Mouse (Mus musculus) C2C12 (cell line): ENCODE data around the gene Pde6b.

ENCODE experiments used
- CTCF ChIP-seq: IDR thresholded peaks from one replicate; pipeline ENCODE4 v1.5.1; 2011; ENCODE audit not compliant: control insufficient read depth, insufficient read depth, insufficient read length
- MAX ChIP-seq: IDR thresholded peaks from one replicate; pipeline ENCODE4 v1.6.1; 2011; ENCODE audit warnings: mild to moderate bottlenecking, control low read depth
- USF1 ChIP-seq: IDR thresholded peaks from one replicate; pipeline ENCODE4 v1.6.1; 2011; ENCODE audit warnings: low read depth, mild to moderate bottlenecking, control low read depth, moderate library complexity

DNA sequence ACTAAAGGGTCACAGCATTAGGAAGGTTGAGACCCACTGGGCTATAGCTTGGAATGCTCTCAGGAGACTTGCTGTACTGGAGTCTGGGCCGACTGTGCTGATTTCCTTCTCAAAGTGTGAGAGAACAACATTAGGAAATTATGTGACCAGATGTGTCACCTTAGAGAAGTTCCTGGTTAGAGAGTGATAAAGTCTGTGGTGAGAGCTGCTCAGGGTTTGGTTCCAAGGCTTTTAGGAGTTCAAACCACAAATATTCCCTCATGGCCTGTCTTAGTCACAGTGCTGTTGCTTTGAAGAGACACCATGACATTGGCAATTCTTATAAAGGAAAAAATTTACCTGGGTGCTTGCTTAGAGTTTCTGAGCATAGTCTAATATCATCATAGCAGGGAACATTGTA, 12.1 kb upstream of the Pde6b start:
- TF ChIP-seq CTCF (no peak), MAX (no peak), USF1 (no peak)
